Mouse (Mus musculus): Measurements from ENCODE around the gene Car9.
"Not testable (repeated sequence)": the region's sequence is repeated elsewhere in the genome, so short reads cannot be mapped to it uniquely, and the experiment has no call there.

Gene Car9

DNA sequence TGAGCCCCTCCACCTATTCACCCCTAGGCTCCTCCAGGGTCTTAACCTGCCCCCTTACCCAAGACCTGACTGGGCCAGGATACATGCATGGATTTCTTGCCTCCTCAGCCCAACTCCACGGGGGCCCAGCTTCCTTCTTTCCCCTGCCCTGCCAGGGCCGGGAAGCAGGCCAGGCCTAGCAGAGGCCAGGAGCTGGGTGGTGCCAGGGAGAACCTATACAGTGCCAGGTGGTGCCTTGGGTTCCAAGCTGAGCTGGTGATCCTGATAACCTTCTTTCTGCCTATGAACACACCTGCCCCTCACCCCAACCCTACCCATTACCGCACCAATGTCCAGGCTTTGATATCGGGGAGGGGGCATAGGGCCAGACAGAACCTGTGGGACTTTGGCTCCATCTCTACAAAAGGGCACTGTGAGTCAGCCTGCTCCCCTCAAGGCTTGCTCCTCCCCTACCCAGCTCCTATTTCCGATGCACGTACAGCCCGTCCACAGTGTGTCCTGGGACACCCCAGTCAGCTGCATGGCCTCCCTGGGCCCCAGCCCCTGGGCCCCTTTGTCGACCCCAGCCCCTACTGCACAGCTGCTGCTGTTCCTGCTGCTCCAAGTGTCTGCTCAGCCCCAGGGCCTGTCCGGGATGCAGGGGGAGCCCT, at the start of gene Car9:
Gene Car9, plus strand, starts transcription at position 431 of the 650 bp plus-strand sequence.
- DNase-seq (ENCODE audit: low read depth) = no peak

DNA sequence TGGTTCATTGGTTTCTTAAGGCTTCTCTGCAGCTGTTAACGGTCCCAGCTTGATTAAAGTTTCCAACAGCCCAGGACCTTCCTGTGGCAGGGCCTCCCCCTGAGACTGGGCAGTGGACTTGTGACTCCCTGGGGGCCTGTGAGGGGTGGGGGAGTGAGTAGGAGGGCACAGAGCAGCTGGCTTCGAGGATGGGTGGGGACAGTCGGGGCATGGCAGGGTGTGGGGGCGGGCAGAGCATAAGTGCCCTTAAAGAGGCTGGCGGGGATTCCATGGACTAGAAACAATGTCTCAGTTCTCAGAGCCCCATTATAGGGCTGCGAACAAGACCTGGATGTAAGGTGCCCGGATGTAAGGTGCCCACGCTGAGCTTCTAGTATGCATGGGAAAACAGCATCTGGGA, 49.6 kb upstream of the Car9 start:
- peak; percentile 74 for DNase-seq (ENCODE audit: low read depth)

DNA sequence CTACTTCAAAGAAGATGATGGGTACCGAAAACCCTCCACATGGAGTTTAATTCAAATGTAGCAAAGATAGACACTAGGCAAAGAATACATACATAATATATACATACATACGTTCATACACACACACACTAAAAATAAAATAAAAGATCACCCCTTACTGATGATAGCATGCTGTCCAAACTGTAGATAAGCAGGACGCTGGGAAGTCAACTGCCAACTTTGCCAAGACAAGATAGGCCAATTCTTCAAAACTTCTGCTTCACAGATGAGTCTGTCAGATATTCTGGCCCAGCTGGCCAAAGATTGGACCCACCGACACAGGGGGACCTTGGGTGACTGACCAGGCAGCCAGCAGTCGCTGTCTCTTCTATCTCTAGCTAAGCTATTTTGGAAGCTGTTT, 43.7 kb upstream of the Car9 start:
- no peak for DNase-seq (ENCODE audit: low read depth)

DNA sequence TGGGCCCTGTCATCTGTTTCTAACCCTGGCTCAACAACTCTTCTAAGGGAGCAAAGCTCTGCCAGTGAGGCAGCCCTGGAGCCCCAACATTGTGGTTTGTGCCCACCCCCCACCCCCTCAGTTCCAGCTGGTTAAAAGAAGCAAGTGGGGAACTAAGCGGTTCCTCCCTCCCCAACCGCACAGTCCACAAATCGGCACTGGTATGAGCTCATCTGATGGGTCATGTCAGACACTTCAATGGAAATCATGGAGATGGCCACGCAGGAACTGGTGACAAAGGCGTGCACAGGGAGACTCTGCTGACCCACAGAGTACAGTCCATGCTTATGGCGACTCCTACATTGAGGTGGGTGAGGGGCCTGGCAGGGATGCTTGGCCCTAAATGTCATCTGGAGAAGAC, 40.8 kb upstream of the Car9 start:
- no peak for DNase-seq (ENCODE audit: low read depth)

DNA sequence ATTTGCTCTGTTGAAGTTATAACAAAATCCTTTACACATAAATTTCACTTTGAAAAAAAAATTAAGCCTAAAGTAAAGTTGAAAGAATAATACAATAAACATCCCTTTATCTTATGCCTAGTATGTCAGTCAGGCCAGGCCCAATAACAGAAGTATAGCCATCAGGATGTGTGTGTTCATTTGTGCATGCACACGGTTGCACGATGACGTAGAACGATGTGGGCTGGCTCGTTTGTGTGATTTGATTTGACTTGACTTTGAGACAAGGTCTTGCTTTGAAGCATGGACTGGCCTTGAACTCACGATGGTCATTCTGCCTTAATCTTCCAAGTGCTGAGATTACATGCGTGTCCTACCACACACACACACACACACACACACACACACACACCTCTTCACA, 39.9 kb upstream of the Car9 start:
- no peak for DNase-seq (ENCODE audit: low read depth)

DNA sequence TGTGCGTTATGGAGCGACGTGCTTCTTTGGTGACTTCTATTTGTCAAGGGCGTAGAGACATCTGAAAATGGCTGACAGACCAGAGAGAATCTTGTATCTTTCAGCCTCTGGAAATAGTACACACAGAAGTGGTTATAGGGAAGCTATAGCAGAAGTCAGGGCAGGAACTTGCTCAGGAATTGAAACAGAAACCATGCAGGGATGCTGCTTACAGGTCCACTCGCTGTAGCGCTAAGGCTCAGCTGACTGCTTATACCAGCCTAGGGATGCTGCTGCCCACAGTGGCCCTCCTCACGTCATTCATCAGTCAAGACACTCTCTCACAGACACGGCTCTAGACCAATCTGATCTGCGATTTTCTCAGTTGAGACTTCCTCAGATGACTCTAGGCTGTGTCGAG, 36.5 kb upstream of the Car9 start:
- no peak for DNase-seq (ENCODE audit: low read depth)

DNA sequence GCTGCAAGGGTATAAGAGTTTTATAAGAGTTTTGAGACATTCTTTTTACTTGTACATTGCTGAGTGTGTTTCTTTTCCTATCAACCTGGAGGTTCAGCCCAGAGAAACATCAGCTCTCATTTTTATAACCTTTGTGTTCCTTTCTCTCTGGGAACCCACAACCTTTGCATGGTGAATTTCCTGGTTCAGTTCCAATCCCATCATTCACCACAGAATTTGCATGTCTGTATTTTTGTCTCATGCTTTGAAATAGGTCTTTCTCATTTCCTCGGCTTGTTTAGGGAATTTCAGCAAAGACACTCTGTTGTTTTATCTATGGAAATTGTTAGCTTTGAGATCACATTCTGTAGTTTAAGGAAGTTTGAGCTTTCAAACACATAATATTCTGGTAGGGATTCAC, 33.1 kb upstream of the Car9 start:
- DNase-seq (ENCODE audit: low read depth) = no peak

DNA sequence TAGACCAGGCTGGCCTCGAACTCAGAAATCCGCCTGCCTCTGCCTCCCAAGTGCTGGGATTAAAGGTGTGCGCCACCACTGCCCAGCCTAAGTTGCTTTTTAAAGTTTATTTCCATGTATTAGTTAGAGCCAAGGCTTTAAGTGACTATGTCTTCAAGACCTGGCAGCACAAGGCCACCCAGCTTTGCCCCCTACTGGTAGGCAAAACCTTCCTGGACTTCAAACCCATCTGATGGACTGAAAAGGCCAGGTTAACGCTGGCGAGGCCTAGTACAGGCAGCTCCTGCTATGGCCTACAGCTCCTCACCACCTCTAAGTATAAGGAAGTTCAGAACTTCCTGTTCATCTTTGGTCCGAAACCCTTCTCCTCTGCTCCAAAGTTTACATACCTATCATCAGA, 30.2 kb upstream of the Car9 start:
- peak; percentile 78 for DNase-seq (ENCODE audit: low read depth)

DNA sequence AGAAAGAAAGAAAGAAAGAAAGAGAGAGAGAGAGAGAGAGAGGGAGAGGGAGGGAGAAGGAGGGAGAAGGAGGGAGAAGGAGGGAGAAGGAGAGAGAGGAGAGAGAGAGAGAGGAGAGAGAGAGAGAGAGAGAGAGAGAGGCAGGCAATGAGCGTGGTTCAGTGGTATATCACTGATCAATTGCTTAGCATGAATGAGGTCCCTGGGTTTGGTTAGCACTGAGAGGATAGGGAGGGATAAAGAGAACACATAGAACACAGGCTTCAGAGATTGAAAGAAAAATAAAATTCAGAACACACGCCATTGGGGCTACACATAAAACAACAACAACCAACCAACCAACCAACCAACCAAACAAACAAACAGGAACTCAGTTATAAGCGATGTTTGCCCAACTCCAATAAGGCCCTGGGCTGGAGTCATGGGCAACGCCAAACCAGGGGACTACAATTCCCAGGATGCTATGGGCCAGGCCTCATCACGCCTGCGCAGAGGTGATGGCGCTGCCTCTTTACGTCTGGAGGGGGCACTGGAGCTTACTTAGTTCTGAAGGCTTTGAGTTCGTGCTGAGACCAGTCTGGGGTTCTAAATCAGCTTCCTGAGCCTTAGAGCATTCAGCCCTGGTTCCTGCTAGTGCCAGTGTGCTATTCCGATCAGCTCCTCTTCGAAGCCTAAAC, 28.8 kb upstream of the Car9 start:
- peak; percentile 96 for DNase-seq (ENCODE audit: low read depth)

DNA sequence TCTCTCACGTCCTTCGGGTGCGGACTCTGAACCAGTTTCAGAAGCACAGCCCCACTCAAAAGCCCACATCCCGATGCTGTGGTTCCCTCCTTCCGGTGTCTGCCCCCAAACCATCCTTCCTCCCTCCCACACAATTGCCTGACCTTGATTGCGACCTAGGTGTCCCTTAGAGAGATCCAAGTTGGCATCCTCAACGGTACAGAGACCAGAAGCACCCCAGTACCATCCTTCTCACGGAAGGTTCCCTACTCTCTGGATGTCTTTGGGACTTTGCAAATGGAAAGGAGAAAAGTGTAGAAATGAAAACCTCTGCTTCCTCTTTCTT, 28.3 kb upstream of the Car9 start:
- no peak for DNase-seq (ENCODE audit: low read depth)

DNA sequence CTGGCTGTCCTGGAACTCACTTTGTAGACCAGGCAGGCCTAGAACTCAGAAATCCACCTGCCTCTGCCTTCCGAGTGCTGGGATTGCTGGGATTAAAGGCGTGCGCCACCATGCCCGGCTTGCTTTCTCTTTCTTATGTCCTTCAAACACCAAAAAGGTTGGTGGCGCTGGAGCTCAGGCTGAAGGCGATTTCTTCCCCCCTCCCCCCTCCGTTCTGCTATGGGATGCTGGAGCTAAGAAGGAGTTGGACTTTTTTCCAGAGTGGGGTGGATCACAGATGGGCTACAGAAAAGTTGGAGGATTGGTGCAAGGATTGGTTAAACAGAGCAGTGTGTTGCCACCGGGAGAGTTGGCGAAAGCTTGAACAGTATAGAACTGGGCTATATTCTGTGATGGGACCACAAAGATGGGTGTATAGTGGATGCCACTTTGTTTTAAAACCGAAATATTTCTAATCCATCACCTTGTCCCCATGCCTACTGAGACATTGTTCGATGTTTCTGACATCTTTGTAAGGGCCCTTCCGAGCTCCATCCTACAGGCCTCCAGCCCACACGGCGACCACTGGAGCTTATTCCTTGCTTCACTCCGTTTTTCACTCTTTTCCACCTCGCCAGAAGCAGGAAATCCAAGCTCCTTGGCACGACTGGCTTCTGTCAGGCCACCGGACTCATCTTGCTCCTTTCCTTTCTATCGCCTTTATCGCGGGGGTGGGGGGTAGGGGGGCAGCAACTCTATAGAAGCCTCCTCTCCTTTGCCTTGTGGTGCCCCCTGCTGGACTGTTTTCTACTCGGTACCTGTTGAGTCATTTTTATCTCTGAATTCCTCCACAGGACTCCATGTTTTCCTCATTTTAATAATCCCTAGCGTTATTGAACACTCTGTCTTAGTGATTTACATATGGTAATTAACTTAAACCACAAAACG, 27.6 kb upstream of the Car9 start:
- DNase-seq (ENCODE audit: low read depth) = peak; percentile 89

DNA sequence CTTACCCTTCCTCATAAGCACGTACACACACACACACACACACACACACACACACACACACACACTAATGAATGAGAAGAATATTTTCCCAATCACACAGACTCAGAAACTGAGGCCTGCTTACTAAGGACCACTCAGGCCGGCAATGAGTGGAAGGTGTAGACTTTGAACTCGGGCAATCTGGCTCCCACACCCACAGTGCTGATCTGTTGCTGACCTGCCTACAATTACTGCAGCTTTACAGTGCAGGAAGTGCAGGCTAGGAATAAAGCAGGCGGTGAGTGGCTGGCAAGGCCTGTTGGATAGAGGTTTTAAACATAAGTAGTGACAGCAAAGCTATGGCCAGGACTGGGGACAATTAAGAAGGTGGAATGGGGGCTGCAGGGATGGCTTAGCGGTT, 25.8 kb upstream of the Car9 start:
- no peak for DNase-seq (ENCODE audit: low read depth)

DNA sequence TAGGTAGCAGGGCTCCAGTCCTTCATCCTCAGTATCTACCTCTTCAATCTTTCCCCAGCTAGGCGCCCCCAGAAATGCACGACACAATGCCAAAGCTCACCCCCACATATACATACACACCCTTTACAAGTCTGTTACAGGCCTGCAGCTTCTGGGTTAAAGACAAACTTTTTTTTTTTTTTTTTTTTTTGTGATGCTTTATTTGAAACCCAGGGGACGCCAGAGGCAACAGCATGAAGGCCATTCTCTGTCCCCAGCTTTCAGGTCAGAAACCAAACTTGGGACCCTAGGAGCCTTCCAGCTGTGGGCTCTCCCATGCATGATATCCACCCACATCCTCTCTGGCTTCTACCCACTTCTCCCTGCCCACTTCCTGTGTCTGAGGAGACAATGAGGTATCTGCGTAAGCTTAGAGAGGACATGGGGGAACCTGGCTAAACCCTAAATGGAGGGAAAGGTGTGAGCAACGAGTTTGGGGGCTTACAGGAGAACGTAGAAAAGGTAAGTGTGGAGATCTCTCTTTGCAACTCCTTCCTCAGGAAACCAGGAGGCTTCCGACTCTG, 24.8 kb upstream of the Car9 start:
- DNase-seq (ENCODE audit: low read depth) = peak; percentile 81

DNA sequence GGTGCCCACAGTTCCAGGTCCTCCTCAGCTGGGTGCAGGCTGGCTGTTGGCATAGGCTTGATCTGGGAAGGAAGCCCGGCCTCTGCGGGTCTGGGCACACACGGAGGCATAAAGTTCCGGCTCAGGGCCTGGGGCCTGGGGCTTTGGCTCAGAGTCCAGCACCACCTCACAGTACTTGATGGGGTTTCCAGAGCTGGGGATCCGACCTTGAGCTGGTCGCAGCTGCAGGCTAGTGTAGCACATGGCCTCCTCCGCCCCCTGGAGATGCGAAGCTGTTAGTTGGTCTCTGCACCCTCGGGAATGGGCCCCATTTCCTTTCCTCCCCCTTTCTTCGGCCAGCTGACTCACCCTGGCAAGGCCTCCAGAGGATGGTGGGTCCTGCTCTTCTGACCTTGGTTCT, 24.2 kb upstream of the Car9 start:
- DNase-seq (ENCODE audit: low read depth) = peak; percentile 78

DNA sequence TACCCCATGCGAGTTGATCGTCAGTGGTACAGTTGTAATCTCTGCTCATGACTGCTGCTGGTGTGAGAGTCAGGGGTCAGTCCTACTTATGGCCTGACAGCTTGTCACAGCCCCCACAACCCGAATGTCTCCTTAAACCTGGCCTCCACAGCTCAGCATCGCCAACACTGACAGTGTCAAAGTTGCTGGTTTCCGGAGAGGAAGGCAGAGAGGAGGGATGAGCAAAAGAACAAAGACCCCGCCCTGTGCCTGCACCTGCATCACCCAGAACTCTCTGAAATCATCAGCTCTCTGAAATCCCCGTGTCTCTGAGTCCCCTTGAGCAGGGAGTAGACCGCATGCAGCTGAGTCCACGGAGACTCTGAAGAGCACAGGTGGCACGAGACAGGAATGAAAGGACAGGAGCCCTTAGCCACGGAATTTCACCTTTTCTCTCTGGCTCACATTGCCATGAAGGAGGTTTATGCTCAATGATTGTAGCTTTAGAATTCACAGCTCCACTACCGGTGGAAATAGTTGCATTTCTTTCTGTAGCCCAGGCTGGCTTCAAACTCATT, 23.2 kb upstream of the Car9 start, which contains the start of gene Sit1:
Gene Sit1, minus strand, starts transcription at position 200 of the 557 bp plus-strand sequence.
- DNase-seq (ENCODE audit: low read depth) = no peak

DNA sequence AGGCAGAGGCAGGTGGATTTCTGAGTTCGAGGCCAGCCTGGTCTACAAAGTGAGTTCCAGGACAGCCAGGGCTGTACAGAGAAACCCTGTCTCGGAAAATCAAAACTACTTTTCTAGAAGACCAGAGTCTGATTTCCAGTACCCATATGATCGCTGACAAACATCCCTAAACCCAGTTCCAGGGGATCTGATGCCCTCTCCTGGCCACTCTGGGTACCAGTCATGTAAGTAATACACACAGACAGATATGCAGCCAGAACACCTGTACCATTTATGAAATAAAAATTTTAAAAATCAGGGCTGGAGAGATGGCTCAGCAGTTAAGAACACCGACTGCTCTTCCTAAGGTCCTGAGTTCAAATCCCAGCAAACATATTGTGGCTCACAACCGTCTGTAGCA, 21.1 kb upstream of the Car9 start:
- not testable (repeated sequence) for DNase-seq (ENCODE audit: low read depth)

DNA sequence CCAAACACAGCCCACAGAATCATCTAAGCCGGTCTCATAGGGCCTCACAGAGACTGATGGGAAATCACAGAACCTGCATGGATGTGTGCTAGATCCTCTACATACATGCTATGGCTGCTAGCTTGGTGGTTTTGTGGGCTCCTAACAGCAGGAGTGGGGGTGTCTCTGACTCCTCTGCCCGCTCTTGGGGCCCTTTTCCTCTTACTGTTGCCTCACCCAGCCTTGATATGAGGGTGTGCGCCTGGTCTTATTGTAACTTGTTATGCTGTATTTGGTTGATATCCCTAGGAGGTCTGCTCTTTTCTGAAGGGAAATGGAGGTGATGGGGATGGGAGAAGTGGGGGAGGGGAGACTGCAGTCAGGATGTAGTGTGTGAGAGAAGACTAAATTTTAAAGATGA, 17.2 kb upstream of the Car9 start:
- DNase-seq (ENCODE audit: low read depth) = no peak

DNA sequence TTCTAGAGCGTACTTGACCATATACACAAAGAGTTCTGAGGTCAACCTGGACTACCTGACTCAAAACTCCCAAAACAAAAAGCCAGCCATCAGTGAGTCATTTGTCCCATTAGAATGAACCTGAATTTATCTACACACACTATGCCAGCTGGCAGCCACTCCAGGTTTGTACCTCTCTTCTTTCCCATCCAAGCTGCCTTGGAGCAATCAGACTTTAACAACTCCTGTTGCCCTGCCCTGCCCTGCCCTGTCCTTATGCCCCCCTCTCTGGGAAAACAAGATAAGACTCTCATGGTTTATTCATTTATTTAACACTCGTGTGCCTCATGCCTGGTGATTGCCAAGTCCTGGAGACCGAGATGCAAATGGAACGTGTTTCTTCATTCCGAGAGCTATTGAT, 16.0 kb upstream of the Car9 start:
- no peak for DNase-seq (ENCODE audit: low read depth)

DNA sequence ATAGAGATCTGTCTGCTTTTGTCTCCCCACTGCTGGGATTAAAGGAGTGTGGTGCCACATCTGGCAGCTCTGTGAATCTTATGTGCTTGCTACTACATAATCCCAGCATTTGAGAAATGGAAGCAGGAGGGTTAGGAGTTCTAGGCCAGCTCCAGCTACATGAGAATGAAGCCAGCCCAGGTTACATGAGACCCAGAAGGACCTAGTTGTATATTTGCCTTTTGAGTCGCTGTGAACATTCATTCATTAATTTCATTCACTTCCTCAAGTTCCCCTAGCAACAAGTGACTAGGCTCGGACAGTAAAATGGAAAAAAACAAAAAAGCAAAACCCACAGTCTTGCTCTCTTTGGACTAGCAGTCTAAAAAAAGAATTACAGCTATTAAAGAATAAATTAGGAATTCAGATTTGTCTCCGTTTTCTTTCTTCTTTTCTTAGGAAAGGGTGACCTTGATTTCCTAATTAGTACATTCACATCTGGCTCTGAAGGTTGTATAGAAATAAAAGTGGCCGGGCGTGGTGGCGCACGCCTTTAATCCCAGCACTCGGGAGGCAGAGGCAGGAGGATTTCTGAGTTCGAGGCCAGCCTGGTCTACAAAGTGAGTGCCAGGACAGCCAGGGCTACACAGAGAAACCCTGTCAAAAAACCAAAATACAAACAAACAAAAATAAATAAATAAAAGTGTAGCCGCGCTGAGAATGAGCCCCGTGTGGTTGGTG, 14.5 kb upstream of the Car9 start:
- DNase-seq (ENCODE audit: low read depth) = peak; percentile 63

DNA sequence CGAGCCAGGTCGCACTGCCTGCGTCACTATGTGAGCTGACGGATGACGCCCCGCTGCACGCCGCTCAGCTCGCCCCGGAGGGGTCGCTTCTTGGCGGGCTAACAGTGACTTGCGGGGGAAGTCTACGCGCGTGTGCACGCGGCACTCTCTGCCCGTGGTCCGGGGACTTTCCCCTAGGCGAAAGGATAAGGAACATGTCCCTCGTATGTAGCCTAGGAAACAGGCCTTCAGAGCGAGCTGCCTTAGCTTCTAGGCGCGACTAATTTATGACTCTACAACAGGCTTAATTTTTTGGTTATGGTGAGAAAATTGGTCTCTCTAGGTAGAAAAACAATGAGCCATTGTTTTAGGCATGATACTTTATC, 14.0 kb upstream of the Car9 start, which contains the start of gene Ccdc107:
Gene Ccdc107, plus strand, starts transcription at position 80 of the 365 bp plus-strand sequence.
- DNase-seq (ENCODE audit: low read depth) = peak; percentile 99

DNA sequence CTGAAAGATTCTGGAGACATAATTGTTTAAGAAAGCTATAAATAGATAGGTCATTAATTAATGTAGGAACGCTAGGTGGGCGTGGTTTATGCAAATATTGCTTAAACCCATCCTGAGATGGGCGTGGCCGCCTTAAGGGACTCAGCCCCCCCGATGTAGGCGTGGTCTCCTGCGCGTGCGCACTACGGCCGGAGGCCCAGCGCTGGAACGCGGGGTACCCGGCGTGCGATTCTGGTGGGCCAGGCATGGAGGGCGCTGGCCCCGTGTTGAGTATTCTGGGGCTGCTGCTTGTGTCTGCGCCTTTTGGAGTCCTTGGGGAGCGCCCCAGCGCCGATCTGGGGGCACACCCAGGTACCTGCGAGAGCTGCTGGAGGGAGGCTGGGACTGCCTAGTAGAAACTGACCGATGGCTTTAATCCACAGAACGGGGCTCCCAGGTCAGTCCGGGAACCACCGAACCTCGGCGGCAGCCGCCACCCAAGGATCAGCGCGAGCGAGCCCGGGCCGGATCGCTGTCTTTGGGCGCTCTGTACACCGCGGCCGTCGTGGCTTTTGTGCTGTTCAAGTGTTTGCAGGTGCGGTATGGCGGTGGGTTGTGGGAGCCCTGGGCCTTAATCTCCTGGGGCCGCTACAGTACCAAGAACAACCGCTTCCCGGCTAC, 13.4 kb upstream of the Car9 start:
- DNase-seq (ENCODE audit: low read depth) = peak; percentile 97

Measured in 416B (cell line).